Mouse (Mus musculus): Measurements from ENCODE around the gene Hdac7. TPM values are rescaled to one million over a fixed set of nuclear protein-coding genes. Genes with fewer than 3 reads are reported as not detected.
"Not testable (repeated sequence)": the region's sequence is repeated elsewhere in the genome, so short reads cannot be mapped to it uniquely, and the experiment has no call there.

The Hdac7 gene
- polyA plus RNA-seq, 1 experiment from 2014 or later: 31.5 TPM

DNA sequence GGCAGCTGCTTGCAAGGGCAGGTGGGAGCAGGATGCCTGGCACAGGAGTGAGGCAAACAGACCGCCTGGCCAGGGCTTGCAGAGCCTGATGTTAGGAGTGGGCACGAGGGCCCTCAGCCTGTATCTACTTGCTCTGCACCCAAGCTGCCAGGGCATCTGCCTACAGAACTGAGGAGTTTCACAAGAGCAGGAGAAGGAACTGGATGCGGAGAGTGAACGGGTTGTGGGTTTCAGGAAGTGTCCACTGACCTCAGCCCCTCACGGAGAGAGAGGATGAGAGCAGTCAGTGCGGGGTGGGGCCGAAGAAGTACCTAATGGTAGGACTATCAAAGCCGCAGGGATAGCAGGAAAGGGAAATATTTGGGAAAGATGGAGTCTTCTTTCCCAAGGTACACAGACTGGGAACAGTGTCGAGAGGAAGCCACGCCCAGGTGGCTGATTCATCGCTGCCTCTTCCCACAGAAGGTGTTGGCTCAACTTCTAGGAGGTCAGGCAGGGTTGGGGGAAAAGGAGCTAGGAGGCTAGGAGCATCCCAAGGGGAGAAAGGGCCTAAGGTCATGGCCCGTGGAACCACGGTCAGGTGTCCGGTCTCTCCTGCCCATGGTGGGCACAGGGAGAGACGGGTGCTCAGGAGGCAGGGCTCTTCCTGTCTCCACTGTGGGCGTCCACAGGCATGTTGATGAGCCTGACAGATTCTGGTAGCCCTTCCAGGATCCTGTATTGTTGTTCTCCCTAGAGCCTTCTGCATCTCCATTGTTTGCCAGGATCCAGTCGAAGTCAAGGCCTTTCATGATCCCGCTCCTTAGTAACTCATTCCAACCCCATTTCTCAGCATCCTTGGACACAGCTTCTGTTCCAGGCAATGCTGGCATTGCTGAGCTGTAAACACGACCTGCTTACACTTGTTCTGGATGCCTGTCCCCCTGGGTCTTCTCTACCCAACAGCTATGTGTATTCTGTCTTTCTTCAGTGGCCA is 27.0 kb upstream of the Hdac7 start:
- Histone ChIP-seq H3K4me3 (replicated peaks) (no peak overlapping the region), H3K36me3 (no peaks in the 10 kb centered on the region), H3K4me1 (replicated peaks) (no peaks in the 10 kb centered on the region), H3K9ac (replicated peaks) (no peak overlapping the region), H3K4me2 (no peak overlapping the region), H3K27ac (no peak overlapping the region), H3K9me3 (peaks cover 13% of the 10 kb centered on the region; the same call in 1 of the 2 replicates), H3K27me3 (no peaks in the 10 kb centered on the region)
- 77% methylated on average over 19 of the region's 19 CpGs for WGBS
- ATAC-seq (ENCODE audit: insufficient number of reproducible peaks, insufficient read depth, low FRiP score, low TSS enrichment, low read depth): no peak

GRCm38 (mm10) chr15:97870116-97870515 is 25.8 kb upstream of the Hdac7 start:
- not testable (repeated sequence) for H3K4me3 ChIP-seq (replicated peaks); H3K27me3 ChIP-seq; H3K4me2 ChIP-seq; H3K4me1 ChIP-seq (replicated peaks); H3K9ac ChIP-seq (replicated peaks); ATAC-seq (ENCODE audit: insufficient number of reproducible peaks, insufficient read depth, low FRiP score, low TSS enrichment, low read depth); H3K27ac ChIP-seq; H3K36me3 ChIP-seq
- peaks cover 16% of the 10 kb centered on the region; the same call in 1 of the 2 replicates for H3K9me3 ChIP-seq
- 69% methylated on average over 4 of the region's 4 CpGs for WGBS

GRCm38 (mm10) chr15:97868985-97869384 is 24.7 kb upstream of the Hdac7 start:
- H3K4me1 ChIP-seq (replicated peaks): no peaks in the 10 kb centered on the region
- no peaks in the 10 kb centered on the region for H3K36me3 ChIP-seq
- WGBS: 86% methylated on average over 6 of the region's 6 CpGs
- peaks cover 16% of the 10 kb centered on the region; the same call in 1 of the 2 replicates for H3K9me3 ChIP-seq
- no peak for ATAC-seq (ENCODE audit: insufficient number of reproducible peaks, insufficient read depth, low FRiP score, low TSS enrichment, low read depth)
- H3K4me3 ChIP-seq (replicated peaks): no peak overlapping the region
- H3K9ac ChIP-seq (replicated peaks): no peak overlapping the region
- no peak overlapping the region for H3K27ac ChIP-seq
- H3K4me2 ChIP-seq: no peak overlapping the region
- H3K27me3 ChIP-seq: no peaks in the 10 kb centered on the region

- H3K27me3 ChIP-seq: no peaks in the 10 kb centered on the region
- H3K4me2 ChIP-seq: no peak overlapping the region
- H3K36me3 ChIP-seq: no peaks in the 10 kb centered on the region
- no peak overlapping the region for H3K4me3 ChIP-seq (replicated peaks)
- H3K4me1 ChIP-seq (replicated peaks): no peaks in the 10 kb centered on the region
- 88% methylated on average over 2 of the region's 2 CpGs for WGBS
- no peak overlapping the region for H3K27ac ChIP-seq
- no peak for ATAC-seq (ENCODE audit: insufficient number of reproducible peaks, insufficient read depth, low FRiP score, low TSS enrichment, low read depth)
- H3K9ac ChIP-seq (replicated peaks): no peak overlapping the region
- peaks cover 16% of the 10 kb centered on the region; the same call in 1 of the 2 replicates for H3K9me3 ChIP-seq
These were observed 21.7 kb upstream of the Hdac7 start for GRCm38 (mm10) chr15:97865988-97866387.

DNA sequence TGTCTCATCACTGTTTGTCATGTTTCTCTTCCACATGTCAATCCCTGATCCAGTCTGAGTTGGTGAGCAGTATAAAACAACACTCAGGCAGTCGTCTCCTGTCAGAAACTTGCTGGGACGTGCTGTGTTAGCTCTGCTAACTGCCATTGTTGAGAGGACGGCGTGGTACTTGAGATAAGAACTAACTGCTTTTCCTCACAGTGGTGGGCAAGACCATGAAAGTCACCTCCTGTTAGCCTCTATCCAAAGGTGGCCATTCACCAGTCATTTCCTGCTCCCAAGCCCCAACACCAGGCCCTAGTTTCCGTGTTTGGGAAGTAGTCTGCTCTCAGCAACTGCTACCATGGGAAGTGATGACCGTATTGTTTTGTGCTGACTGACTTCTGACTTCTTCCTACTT is 20.9 kb upstream of the Hdac7 start:
- peaks cover 16% of the 10 kb centered on the region; the same call in 1 of the 2 replicates for H3K9me3 ChIP-seq
- no peak overlapping the region for H3K9ac ChIP-seq (replicated peaks)
- no peak for ATAC-seq (ENCODE audit: insufficient number of reproducible peaks, insufficient read depth, low FRiP score, low TSS enrichment, low read depth)
- H3K36me3 ChIP-seq: no peaks in the 10 kb centered on the region
- H3K27ac ChIP-seq: no peak overlapping the region
- H3K4me1 ChIP-seq (replicated peaks): no peaks in the 10 kb centered on the region
- no peak overlapping the region for H3K4me3 ChIP-seq (replicated peaks)
- H3K27me3 ChIP-seq: no peaks in the 10 kb centered on the region
- WGBS: 66% methylated on average over 6 of the region's 6 CpGs
- no peak overlapping the region for H3K4me2 ChIP-seq

DNA sequence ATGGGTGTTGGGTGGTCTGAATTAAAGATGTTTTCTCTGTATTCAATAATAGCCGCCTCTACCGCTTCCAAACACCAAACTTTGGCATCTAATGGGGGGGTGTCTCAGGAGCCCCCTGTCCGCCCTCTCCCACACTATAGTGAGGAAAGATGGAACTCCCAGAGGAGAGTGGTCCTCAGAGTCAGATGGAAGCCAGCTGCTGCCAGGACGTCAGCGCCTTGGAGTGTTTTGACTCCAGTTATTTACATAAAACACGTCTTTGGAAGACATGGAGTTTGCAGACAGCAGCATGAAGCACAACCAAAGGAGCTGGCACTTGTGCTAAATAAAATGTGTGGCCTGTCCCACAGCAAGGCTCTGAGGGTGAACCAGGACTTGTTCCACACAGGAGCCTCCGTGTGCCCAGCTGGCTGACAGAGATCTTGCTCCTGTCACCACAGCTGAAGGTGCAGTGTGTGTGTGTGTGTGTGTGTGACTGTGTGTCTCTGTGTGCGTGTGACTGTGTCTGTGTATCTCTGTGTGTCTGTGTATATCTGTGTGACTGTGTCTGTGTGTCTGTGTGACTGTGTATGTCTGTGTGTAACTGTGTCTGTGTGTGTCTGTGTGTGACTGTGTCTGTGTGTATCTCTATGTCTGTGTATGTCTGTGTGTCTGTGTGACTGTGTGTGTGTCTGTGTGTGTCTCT is 20.2 kb upstream of the Hdac7 start:
- ATAC-seq (ENCODE audit: insufficient number of reproducible peaks, insufficient read depth, low FRiP score, low TSS enrichment, low read depth): no peak
- no peak overlapping the region for H3K4me3 ChIP-seq (replicated peaks)

DNA sequence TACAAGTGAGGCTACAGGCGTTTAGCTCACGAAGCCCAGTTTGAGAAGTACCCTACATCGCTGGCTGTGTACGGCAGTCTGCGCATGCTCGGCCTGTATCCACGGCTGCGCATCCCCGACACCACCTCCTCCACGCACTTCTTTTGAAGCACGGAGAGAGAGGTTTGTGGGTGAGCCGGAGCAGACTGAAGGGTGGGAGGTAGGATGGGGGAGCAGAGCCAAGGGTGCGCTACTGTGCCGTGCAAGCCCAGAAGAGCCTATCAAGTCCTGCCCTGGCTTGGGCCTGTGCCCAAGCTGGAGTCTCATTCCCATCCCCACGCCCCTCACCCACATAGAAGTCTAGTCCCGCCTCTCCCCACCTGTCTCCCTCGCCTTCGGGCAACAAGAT is 19.2 kb upstream of the Hdac7 start:
- no peak for ATAC-seq (ENCODE audit: insufficient number of reproducible peaks, insufficient read depth, low FRiP score, low TSS enrichment, low read depth)
- Histone ChIP-seq H3K27me3 (no peaks in the 10 kb centered on the region), H3K9me3 (peaks cover 16% of the 10 kb centered on the region; the same call in 1 of the 2 replicates), H3K9ac (replicated peaks) (no peak overlapping the region), H3K4me1 (replicated peaks) (no peaks in the 10 kb centered on the region), H3K36me3 (no peaks in the 10 kb centered on the region), H3K27ac (no peak overlapping the region), H3K4me3 (replicated peaks) (no peak overlapping the region), H3K4me2 (no peak overlapping the region)
- WGBS: 82% methylated on average over 18 of the region's 18 CpGs

More for the DNA sequence above, 20.2 kb upstream of the Hdac7 start:
- Histone ChIP-seq H3K9ac (replicated peaks) (no peak overlapping the region), H3K4me1 (replicated peaks) (no peaks in the 10 kb centered on the region), H3K27me3 (no peaks in the 10 kb centered on the region), H3K36me3 (no peaks in the 10 kb centered on the region), H3K27ac (no peak overlapping the region), H3K4me2 (no peak overlapping the region), H3K9me3 (peaks cover 16% of the 10 kb centered on the region; the same call in 1 of the 2 replicates)
- WGBS: 79% methylated on average over 8 of the region's 8 CpGs

GRCm38 (mm10) chr15:97862881-97863493 is 18.7 kb upstream of the Hdac7 start:
- WGBS: 51% methylated on average over 14 of the region's 14 CpGs
- no peaks in the 10 kb centered on the region for H3K36me3 ChIP-seq

GRCm38 (mm10) chr15:97860353-97860752 is 16.1 kb upstream of the Hdac7 start:
- no peak overlapping the region for H3K4me3 ChIP-seq (replicated peaks)
- no peaks in the 10 kb centered on the region for H3K36me3 ChIP-seq
- H3K27me3 ChIP-seq: no peaks in the 10 kb centered on the region
- no peak overlapping the region for H3K4me2 ChIP-seq
- ATAC-seq (ENCODE audit: insufficient number of reproducible peaks, insufficient read depth, low FRiP score, low TSS enrichment, low read depth): no peak
- no peaks in the 10 kb centered on the region for H3K9me3 ChIP-seq
- 73% methylated on average over 3 of the region's 3 CpGs for WGBS
- H3K4me1 ChIP-seq (replicated peaks): no peaks in the 10 kb centered on the region
- no peak overlapping the region for H3K9ac ChIP-seq (replicated peaks)
- H3K27ac ChIP-seq: no peak overlapping the region

More at GRCm38 (mm10) chr15:97862881-97863493, 18.7 kb upstream of the Hdac7 start:
- Histone ChIP-seq H3K4me2 (no peak overlapping the region), H3K9me3 (peaks cover 16% of the 10 kb centered on the region; the same call in 1 of the 2 replicates), H3K9ac (replicated peaks) (no peak overlapping the region), H3K4me3 (replicated peaks) (no peak overlapping the region), H3K4me1 (replicated peaks) (no peaks in the 10 kb centered on the region), H3K27me3 (no peaks in the 10 kb centered on the region), H3K27ac (no peak overlapping the region)
- ATAC-seq (ENCODE audit: insufficient number of reproducible peaks, insufficient read depth, low FRiP score, low TSS enrichment, low read depth): no peak

DNA sequence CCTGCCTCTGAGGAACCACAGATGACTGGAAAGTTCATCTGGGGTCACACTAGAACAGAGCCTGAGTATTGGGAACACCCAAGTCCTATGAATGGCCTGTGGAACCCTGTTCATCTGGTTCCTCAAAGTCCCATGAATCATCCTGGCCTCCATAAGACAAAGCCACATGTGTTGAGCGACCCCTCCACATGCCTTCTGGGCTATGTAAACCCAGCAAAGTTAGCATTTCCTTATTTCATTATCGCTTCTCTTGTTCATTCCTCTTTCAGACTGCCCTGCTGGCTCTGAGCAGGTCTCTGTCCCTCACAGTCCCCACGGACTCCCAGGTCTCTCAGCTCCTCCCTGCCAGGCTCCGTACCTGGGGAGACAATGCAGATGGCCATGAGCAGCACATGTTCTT is 14.1 kb upstream of the Hdac7 start:
- no peaks in the 10 kb centered on the region for H3K36me3 ChIP-seq
- ATAC-seq (ENCODE audit: insufficient number of reproducible peaks, insufficient read depth, low FRiP score, low TSS enrichment, low read depth): no peak
- H3K9me3 ChIP-seq: no peaks in the 10 kb centered on the region

GRCm38 (mm10) chr15:97854551-97854950 is 10.2 kb upstream of the Hdac7 start:
- no peak overlapping the region for H3K4me2 ChIP-seq
- H3K27ac ChIP-seq: no peak overlapping the region
- H3K27me3 ChIP-seq: no peaks in the 10 kb centered on the region
- H3K9me3 ChIP-seq: no peaks in the 10 kb centered on the region
- H3K9ac ChIP-seq (replicated peaks): no peak overlapping the region
- H3K4me1 ChIP-seq (replicated peaks): no peaks in the 10 kb centered on the region
- H3K36me3 ChIP-seq: no peaks in the 10 kb centered on the region
- no peak overlapping the region for H3K4me3 ChIP-seq (replicated peaks)
- WGBS: 63% methylated on average over 6 of the region's 6 CpGs
- no peak for ATAC-seq (ENCODE audit: insufficient number of reproducible peaks, insufficient read depth, low FRiP score, low TSS enrichment, low read depth)

More for the DNA sequence above, 14.1 kb upstream of the Hdac7 start:
- no peak overlapping the region for H3K27ac ChIP-seq
- 86% methylated on average over 4 of the region's 4 CpGs for WGBS
- no peak overlapping the region for H3K4me2 ChIP-seq
- no peak overlapping the region for H3K9ac ChIP-seq (replicated peaks)
- H3K4me3 ChIP-seq (replicated peaks): no peak overlapping the region
- H3K4me1 ChIP-seq (replicated peaks): no peaks in the 10 kb centered on the region
- no peaks in the 10 kb centered on the region for H3K27me3 ChIP-seq
